Comparison of ENCODE assay signal across 12 mouse cellular contexts in the genomic region with DNA sequence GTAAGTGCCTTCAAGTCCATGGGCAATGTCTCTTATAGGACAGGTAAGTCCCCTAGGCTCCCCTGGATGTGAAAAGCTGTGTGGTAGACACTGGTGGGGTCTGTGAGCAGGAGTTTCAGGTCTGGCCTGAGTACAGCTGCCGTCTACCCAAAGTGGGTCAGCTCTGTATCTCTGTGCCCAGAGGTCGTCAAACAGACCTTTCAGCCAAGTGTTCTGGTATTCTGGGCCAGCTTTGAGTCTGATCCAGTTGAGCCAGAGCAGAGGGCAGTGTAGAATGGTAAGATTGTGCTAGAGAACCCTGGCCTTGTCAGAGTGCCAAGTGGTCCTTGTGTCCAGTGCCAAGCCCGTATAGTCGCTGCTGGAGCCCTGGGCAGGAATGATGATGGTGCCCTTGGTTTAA. TPM values are rescaled to one million over a fixed set of nuclear protein-coding genes. Genes with fewer than 3 reads are reported as not detected.
A peak's percentile ranks its signal among the peaks of the same experiment; 100 is the strongest.
DNase-seq lines count a peak whose midpoint lies in the region; ATAC-seq lines count a peak whose summit lies in the region.
"Had no signal": no experiment of that assay in that cellular context is flagged by ENCODE, and none has a peak within 500 bp of the region (broad histone marks: within the 10 kb centered on the region; RNA-seq: fewer than 3 reads in every experiment).

No protein-coding gene starts in this region.

- no peak overlapping the region for H3K9ac ChIP-seq in heart, embryonic 16.5 days (ENCODE audit: low read length)
- H3K9ac ChIP-seq in heart, embryonic 12.5 days, result no peak overlapping the region
- H3K9ac ChIP-seq in kidney, embryonic 16.5 days (replicated peaks; ENCODE audit: low read length), result no peak overlapping the region

- no peaks in the 10 kb centered on the region for H3K36me3 ChIP-seq in heart, embryonic 16.5 days (ENCODE audit: control insufficient read depth, insufficient read depth)
- H3K36me3 ChIP-seq in heart, embryonic 12.5 days, result no peaks in the 10 kb centered on the region
- H3K36me3 ChIP-seq in kidney, embryonic 16.5 days (ENCODE audit: insufficient read depth, low read length), result no peaks in the 10 kb centered on the region

- H3K27ac ChIP-seq in heart, embryonic 16.5 days (ENCODE audit: low read length), result no peak overlapping the region
- H3K27ac ChIP-seq in heart, embryonic 12.5 days (ENCODE audit: poor library complexity, severe bottlenecking), result no peak overlapping the region
- H3K27ac ChIP-seq in kidney, embryonic 16.5 days (ENCODE audit: low read length), result no peak overlapping the region
- H3K27ac ChIP-seq: stomach, postnatal 0 days had no signal

- H3K27me3 ChIP-seq in heart, embryonic 16.5 days (ENCODE audit: control insufficient read depth, insufficient read depth, low read length), result peaks cover 83% of the 10 kb centered on the region
- peaks cover 82% of the 10 kb centered on the region for H3K27me3 ChIP-seq in heart, embryonic 12.5 days (replicated peaks)
- peaks cover 13% of the 10 kb centered on the region for H3K27me3 ChIP-seq in kidney, embryonic 16.5 days (ENCODE audit: insufficient read depth, low read length)

- 0 out of 2 replicates have a peak, but pooled peaks have one; percentile 4 for ATAC-seq in heart, embryonic 16.5 days (replicated peaks; ENCODE audit: extremely low read depth, insufficient read depth, low FRiP score)
- ATAC-seq in heart, embryonic 12.5 days (ENCODE audit: insufficient number of reproducible peaks, low FRiP score), result no peak
- no peak for ATAC-seq in kidney, embryonic 16.5 days (ENCODE audit: low FRiP score, low TSS enrichment)

- peak; percentile 4 to 50 for DNase-seq in kidney, postnatal 36 days
- peak; percentile 63 to 67 for DNase-seq in cerebellum, postnatal 10 days
- DNase-seq in layer of hippocampus, adult 8-10 months (ENCODE audit: low spot score in 2 of 2), result peak; percentile 57 to 65
- DNase-seq in retina, postnatal 1 day, result no peak
- DNase-seq: liver had no signal

- no peak overlapping the region for H3K4me3 ChIP-seq in heart, embryonic 16.5 days (ENCODE audit: low read length)
- no peak overlapping the region for H3K4me3 ChIP-seq in heart, embryonic 12.5 days
- H3K4me3 ChIP-seq in kidney, embryonic 16.5 days (ENCODE audit: low read length), result no peak overlapping the region
- H3K4me3 ChIP-seq: megakaryocyte, embryonic 14.5 days had no signal

- no peak overlapping the region for H3K4me2 ChIP-seq in heart, embryonic 16.5 days (ENCODE audit: low read depth, low read length)
- H3K4me2 ChIP-seq in heart, embryonic 12.5 days, result no peak overlapping the region
- no peak overlapping the region for H3K4me2 ChIP-seq in kidney, embryonic 16.5 days (replicated peaks; ENCODE audit: low read depth, low read length)

- H3K9me3 ChIP-seq in heart, embryonic 16.5 days (replicated peaks; ENCODE audit: control insufficient read depth, low read length), result no peaks in the 10 kb centered on the region
- no peaks in the 10 kb centered on the region for H3K9me3 ChIP-seq in heart, embryonic 12.5 days (replicated peaks)
- H3K9me3 ChIP-seq in kidney, embryonic 16.5 days (ENCODE audit: low read length), result no peaks in the 10 kb centered on the region
- H3K9me3 ChIP-seq: megakaryocyte, embryonic 14.5 days had no signal

- peaks cover 9% of the 10 kb centered on the region for H3K4me1 ChIP-seq in heart, embryonic 16.5 days (ENCODE audit: control insufficient read depth, insufficient read depth, low read length)
- H3K4me1 ChIP-seq in heart, embryonic 12.5 days (replicated peaks), result peaks cover 5% of the 10 kb centered on the region
- H3K4me1 ChIP-seq in kidney, embryonic 16.5 days (ENCODE audit: insufficient read depth, low read length), result no peaks in the 10 kb centered on the region
- H3K4me1 ChIP-seq: megakaryocyte, embryonic 14.5 days had no signal

- WGBS in heart, embryonic 16.5 days, result 47% methylated on average over 4 of the region's 4 CpGs
- 72% methylated on average over 4 of the region's 4 CpGs for WGBS in heart, embryonic 12.5 days
- 91% methylated on average over 4 of the region's 4 CpGs for WGBS in kidney, embryonic 16.5 days

RNA-seq across cellular contexts. Expression of a gene that starts 6.3 kb away (rescaled TPM):
- polyA plus RNA-seq in heart, embryonic 16.5 days (2015; fragmentation: Nextera tagmentation; extraction: Ambion mirVana), result 0.17 and 0.21 TPM in 2 replicates
- polyA plus RNA-seq in heart, embryonic 12.5 days (2016; fragmentation: Nextera tagmentation; extraction: Ambion mirVana), result 0.10 TPM in 2 replicates
- 0.39 and 0.42 TPM in 2 replicates for polyA plus RNA-seq in kidney, embryonic 16.5 days (2015; fragmentation: Nextera tagmentation; extraction: Ambion mirVana)
- total RNA-seq in layer of hippocampus, adult 8-10 months (2022), result 100 to 1,000 TPM; 164 to 204 (median 185) TPM
- total RNA-seq: neutrophil, adult 5-6 weeks had no signal
- polyA plus RNA-seq: heart, embryonic 14.5 days had no signal

RNA-seq across cellular contexts. Expression of a gene that starts 48.1 kb away (rescaled TPM):
- polyA plus RNA-seq in heart, embryonic 16.5 days (2015; fragmentation: Nextera tagmentation; extraction: Ambion mirVana), result 4.0 and 5.6 TPM in 2 replicates
- 16.3 and 16.6 TPM in 2 replicates for polyA plus RNA-seq in heart, embryonic 12.5 days (2016; fragmentation: Nextera tagmentation; extraction: Ambion mirVana)
- 4.8 and 4.9 TPM in 2 replicates for polyA plus RNA-seq in kidney, embryonic 16.5 days (2015; fragmentation: Nextera tagmentation; extraction: Ambion mirVana)
- 10 to 100 TPM; 17.6 to 18.5 (median 18.2) TPM for total RNA-seq in layer of hippocampus, adult 8-10 months (2022)
- total RNA-seq: neutrophil, adult 5-6 weeks had no signal
